ENCODE assay signal across 8 mouse cellular contexts in the genomic region with DNA sequence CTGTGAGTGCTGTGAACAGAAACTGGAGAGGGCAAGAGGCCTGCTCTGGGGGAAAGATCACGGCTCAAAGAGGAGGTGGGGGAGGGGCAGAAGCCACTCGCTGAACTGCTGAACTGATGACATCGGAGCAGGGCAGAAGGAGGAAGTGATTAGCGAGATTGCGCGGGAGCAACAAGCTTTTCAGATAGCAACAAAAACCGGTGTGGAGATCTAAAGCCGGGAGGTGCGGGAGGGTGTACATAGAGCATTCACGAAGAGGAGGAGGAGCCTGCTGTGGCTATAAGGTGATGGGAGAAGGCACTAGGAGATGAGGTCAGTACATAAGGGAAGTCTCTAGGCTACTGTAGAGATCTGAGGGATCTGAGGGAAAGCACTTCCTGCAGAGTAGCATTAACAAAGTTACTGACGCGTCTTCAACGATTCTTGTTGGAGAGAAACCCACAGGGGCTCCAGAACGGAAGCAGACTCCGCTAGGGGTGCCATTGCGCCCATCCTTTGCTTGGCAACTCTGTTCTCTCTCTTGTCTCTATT. TPM values are rescaled to one million over a fixed set of nuclear protein-coding genes. Genes with fewer than 3 reads are reported as not detected.
DNase-seq lines count a peak whose midpoint lies in the region; ATAC-seq and TF ChIP-seq lines count a peak whose summit lies in the region.

Gene Hesx1 (plus strand): TSS at position 206 of the 531 bp plus-strand sequence.

- no peak for TF ChIP-seq CTCF in cerebellum, adult 2 months (IDR thresholded peaks at IDR 0.05; ENCODE audit: borderline replicate concordance, insufficient read depth, low read depth, low read length)
- no peak for TF ChIP-seq CTCF in liver, adult 2 months (IDR thresholded peaks at IDR 0.05; ENCODE audit: low read depth, low read length)

- DNase-seq in cerebellum, adult 2 months = peak; percentile 7 to 12
- DNase-seq in cerebellum, postnatal 4 days (ENCODE audit: low spot score in 2 of 2) = no peak
- DNase-seq in liver, adult 2 months (ENCODE audit: extremely low read depth, low read depth, low spot score) = peak; percentile 29
- peak; percentile 42 to 63 for DNase-seq in thymus, adult 18-20 months

- no peaks in the 10 kb centered on the region for H3K9me3 ChIP-seq in forebrain, embryonic 16.5 days (ENCODE audit: control insufficient read depth, low read length)
- H3K9me3 ChIP-seq in hindbrain, embryonic 13.5 days = no peaks in the 10 kb centered on the region
- H3K9me3 ChIP-seq in midbrain, embryonic 16.5 days (replicated peaks; ENCODE audit: control insufficient read depth, low read length, poor library complexity, severe bottlenecking) = no peaks in the 10 kb centered on the region

- H3K9ac ChIP-seq in forebrain, embryonic 16.5 days (replicated peaks; ENCODE audit: low read depth, low read length) = no peak within 1 kb of the TSS
- peak within 1 kb of the TSS; percentile 51 for H3K9ac ChIP-seq in hindbrain, embryonic 13.5 days
- H3K9ac ChIP-seq in liver, adult 2 months (ENCODE audit: low read depth, low read length) = no peak within 1 kb of the TSS
- H3K9ac ChIP-seq in midbrain, embryonic 16.5 days (ENCODE audit: low read depth, low read length) = peak within 1 kb of the TSS; percentile 31; the same call in 1 of the 2 replicates

- H3K27me3 ChIP-seq in cerebellum, adult 2 months (ENCODE audit: control insufficient read depth, insufficient read depth, low read length) = no peaks in the 10 kb centered on the region
- H3K27me3 ChIP-seq in forebrain, embryonic 16.5 days (replicated peaks; ENCODE audit: control insufficient read depth, insufficient read depth, low read length) = no peaks in the 10 kb centered on the region
- H3K27me3 ChIP-seq in hindbrain, embryonic 13.5 days = peaks cover under 1% of the 10 kb centered on the region; the same call in 1 of the 2 replicates
- H3K27me3 ChIP-seq in liver, adult 2 months (ENCODE audit: control insufficient read depth, insufficient read depth, low read length) = no peaks in the 10 kb centered on the region
- no peaks in the 10 kb centered on the region for H3K27me3 ChIP-seq in midbrain, embryonic 16.5 days (ENCODE audit: control insufficient read depth, insufficient read depth, low read depth, low read length)

- H3K4me3 ChIP-seq in cerebellum, adult 2 months (replicated peaks; ENCODE audit: insufficient read depth, low read depth, low read length) = peak within 1 kb of the TSS; percentile 53
- H3K4me3 ChIP-seq in forebrain, embryonic 16.5 days (replicated peaks; ENCODE audit: low read length) = peak within 1 kb of the TSS; percentile 34
- H3K4me3 ChIP-seq in hindbrain, embryonic 13.5 days = peak within 1 kb of the TSS; percentile 35
- no peak within 1 kb of the TSS for H3K4me3 ChIP-seq in liver, adult 2 months (ENCODE audit: insufficient read depth, low read depth, low read length)
- H3K4me3 ChIP-seq in midbrain, embryonic 16.5 days (ENCODE audit: low read depth, low read length) = peak within 1 kb of the TSS; percentile 35

- H3K36me3 ChIP-seq in forebrain, embryonic 16.5 days (ENCODE audit: control insufficient read depth, insufficient read depth) = no peaks in the 10 kb centered on the region
- H3K36me3 ChIP-seq in hindbrain, embryonic 13.5 days = no peaks in the 10 kb centered on the region
- H3K36me3 ChIP-seq in liver, adult 2 months (ENCODE audit: control insufficient read depth, insufficient read depth, low read length) = no peaks in the 10 kb centered on the region
- no peaks in the 10 kb centered on the region for H3K36me3 ChIP-seq in midbrain, embryonic 16.5 days (ENCODE audit: control insufficient read depth, insufficient read depth, low read length)

- H3K4me2 ChIP-seq in forebrain, embryonic 16.5 days (ENCODE audit: low read length) = peak within 1 kb of the TSS; percentile 52
- peak within 1 kb of the TSS; percentile 54 for H3K4me2 ChIP-seq in hindbrain, embryonic 13.5 days
- peak within 1 kb of the TSS; percentile 62 for H3K4me2 ChIP-seq in midbrain, embryonic 16.5 days (ENCODE audit: low read length)

- H3K79me2 ChIP-seq in liver, adult 2 months (ENCODE audit: control insufficient read depth, insufficient read depth, low read length) = no peaks in the 10 kb centered on the region

- 10% methylated on average over 16 of the region's 16 CpGs for WGBS in cerebellum, adult 2 months
- 12% methylated on average over 16 of the region's 16 CpGs for WGBS in forebrain, embryonic 16.5 days
- WGBS in hindbrain, embryonic 13.5 days = 8% methylated on average over 16 of the region's 16 CpGs
- WGBS in liver, adult 2 months = 11% methylated on average over 16 of the region's 16 CpGs
- 13% methylated on average over 16 of the region's 16 CpGs for WGBS in midbrain, embryonic 16.5 days

- peak; percentile 86 for ATAC-seq in activated CD4-positive, CD25-positive, alpha-beta regulatory T cell, adult 4 months
- ATAC-seq in forebrain, embryonic 16.5 days = no peak
- no peak for ATAC-seq in hindbrain, embryonic 13.5 days (ENCODE audit: low FRiP score)
- no peak for ATAC-seq in midbrain, embryonic 16.5 days

- TF ChIP-seq POLR2A in cerebellum, adult 2 months (IDR thresholded peaks at IDR 0.05; ENCODE audit: borderline replicate concordance, insufficient read depth, low read length) = no peak
- no peak for TF ChIP-seq POLR2A in liver, adult 2 months (IDR thresholded peaks at IDR 0.05; ENCODE audit: extremely low read depth, insufficient read depth, low read length)

- no peak within 1 kb of the TSS for H3K27ac ChIP-seq in cerebellum, adult 2 months (ENCODE audit: insufficient read depth, low read length)
- H3K27ac ChIP-seq in forebrain, embryonic 16.5 days (ENCODE audit: low read length) = no peak within 1 kb of the TSS
- no peak within 1 kb of the TSS for H3K27ac ChIP-seq in hindbrain, embryonic 13.5 days
- no peak within 1 kb of the TSS for H3K27ac ChIP-seq in liver, adult 2 months (replicated peaks; ENCODE audit: insufficient read depth, low read depth, low read length)
- no peak within 1 kb of the TSS for H3K27ac ChIP-seq in midbrain, embryonic 16.5 days (ENCODE audit: low read length)

- no peaks in the 10 kb centered on the region for H3K4me1 ChIP-seq in cerebellum, adult 2 months (ENCODE audit: control insufficient read depth, insufficient read depth, low read length)
- H3K4me1 ChIP-seq in forebrain, embryonic 16.5 days (replicated peaks; ENCODE audit: control insufficient read depth, insufficient read depth, low read length) = peaks cover 3% of the 10 kb centered on the region; the same call in 1 of the 2 replicates
- 0 out of 2 replicates have a peak, but pooled peaks cover 6% of the 10 kb centered on the region for H3K4me1 ChIP-seq in hindbrain, embryonic 13.5 days (replicated peaks)
- no peaks in the 10 kb centered on the region for H3K4me1 ChIP-seq in liver, adult 2 months (ENCODE audit: control insufficient read depth, insufficient read depth, low read length)
- H3K4me1 ChIP-seq in midbrain, embryonic 16.5 days (ENCODE audit: control insufficient read depth, insufficient read depth, low read length) = peaks cover 3% of the 10 kb centered on the region; the same call in 1 of the 2 replicates

RNA-seq across cellular contexts. Expression of gene Hesx1, which starts in this region (rescaled TPM):
- polyA plus RNA-seq in cerebellum, adult 2 months (2012; rRNA removed) = not detected in 2 replicates
- polyA plus RNA-seq in activated CD4-positive, CD25-positive, alpha-beta regulatory T cell, adult 4 months (2017; shearing (Covaris generic)) = under 1 TPM in 1 of 2 experiments, not detected in 1; 0.88 TPM
- polyA plus RNA-seq in forebrain, embryonic 16.5 days (2015; fragmentation: Nextera tagmentation; extraction: Ambion mirVana) = not detected in 2 replicates
- polyA plus RNA-seq in hindbrain, embryonic 13.5 days (2015; fragmentation: Nextera tagmentation; extraction: Ambion mirVana) = not detected in 2 replicates
- not detected in 2 replicates for total RNA-seq in liver, adult 2 months (2014; rRNA removed)
- not detected in 2 replicates for polyA plus RNA-seq in liver, adult 2 months (2012; rRNA removed)
- polyA plus RNA-seq in midbrain, embryonic 16.5 days (2015; fragmentation: Nextera tagmentation; extraction: Ambion mirVana) = 0.19 TPM in 1 of 2 replicates, not detected in the other

Comparison
In these comparisons a context has a peak if more than half of its experiments do, and no peak if none do; other contexts are left out.
1. Peak in DNase-seq and H3K4me3 ChIP-seq in cerebellum, adult 2 months; RNA of the gene not detected or under 1 TPM.
2. Peak in ATAC-seq in activated CD4-positive, CD25-positive, alpha-beta regulatory T cell, adult 4 months; RNA of the gene not detected or under 1 TPM.
3. Peak in DNase-seq in liver, adult 2 months; RNA of the gene not detected or under 1 TPM.
4. DNase-seq: peak in thymus, adult 18-20 months (2 of 2); none in cerebellum, postnatal 4 days (0 of 2).
5. H3K9ac ChIP-seq: peak in hindbrain, embryonic 13.5 days (single experiment) and midbrain, embryonic 16.5 days (single experiment); none in forebrain, embryonic 16.5 days (single experiment) and liver, adult 2 months (single experiment).
6. Peak in every context shown above with its lines, with median percentiles within 50 percentile points of each other: H3K4me2 ChIP-seq.